Mouse (Mus musculus) erythroid progenitor cell, adult 5-6 weeks (primary cell): Measurements from ENCODE around the gene Slc41a2. TPM values are rescaled to one million over a fixed set of nuclear protein-coding genes. Genes with fewer than 3 reads are reported as not detected.

ENCODE experiments used
- ATAC-seq: replicated peaks from 2 replicates; pipeline ENCODE4 v1.8.0; 2016; ENCODE audit warnings: moderate number of reproducible peaks, mild to moderate bottlenecking, moderate TSS enrichment, inconsistent platforms; ENCODE audit not compliant: poor library complexity, low FRiP score, severe bottlenecking
- total RNA-seq, 2 experiments: library from RNA; stranded (forward) in 1 of 2; stranded (reverse) in 1 of 2; fragments of 150-400 nt in 1 of 2; fragments of 186-747, 209-891 nt in 1 of 2; gene quantifications; 2 replicates each; pipeline versions ENCODE4 v1.2.3 to v1.2.4; 2015 to 2017; ENCODE audit warnings: low replicate concordance in 2 of 2

Gene Slc41a2
- total RNA-seq, 2 experiments from 2014 or later: not detected

GRCm38 (mm10) chr10:83199290-83199689, 138.4 kb downstream of the Slc41a2 start:
- no peak for ATAC-seq

GRCm38 (mm10) chr10:83198692-83199091, 139.0 kb downstream of the Slc41a2 start:
- ATAC-seq: no peak

GRCm38 (mm10) chr10:83197690-83198336, 139.9 kb downstream of the Slc41a2 start:
- ATAC-seq: 0 out of 2 replicates have a peak, but pooled peaks have one; percentile 50

- no peak for ATAC-seq
Measured at GRCm38 (mm10) chr10:83191982-83192381, 145.7 kb downstream of the Slc41a2 start.

- ATAC-seq: no peak
Measured at GRCm38 (mm10) chr10:83191476-83191875, 146.2 kb downstream of the Slc41a2 start.

- no peak for ATAC-seq
Measured at GRCm38 (mm10) chr10:83189071-83189470, 148.6 kb downstream of the Slc41a2 start.

GRCm38 (mm10) chr10:83186984-83187383, 150.7 kb downstream of the Slc41a2 start:
- ATAC-seq: no peak

GRCm38 (mm10) chr10:83186167-83186566, 151.5 kb downstream of the Slc41a2 start:
- ATAC-seq: no peak

GRCm38 (mm10) chr10:83185121-83185520, 152.6 kb downstream of the Slc41a2 start:
- no peak for ATAC-seq

GRCm38 (mm10) chr10:83184480-83185069, 153.1 kb downstream of the Slc41a2 start:
- peak; percentile 25; the same call in 1 of the 2 replicates for ATAC-seq

- ATAC-seq: no peak
Measured at GRCm38 (mm10) chr10:83183634-83184479, 153.8 kb downstream of the Slc41a2 start.

- ATAC-seq: no peak
Measured at GRCm38 (mm10) chr10:83182573-83182960, 155.1 kb downstream of the Slc41a2 start.

- no peak for ATAC-seq
Measured at GRCm38 (mm10) chr10:83181831-83182572, 155.7 kb downstream of the Slc41a2 start.

Other genes with a start within 250 kb of the Slc41a2 start
- gene D10Wsu102e, start 22.3 kb upstream of the Slc41a2 start, total RNA-seq (2015; ENCODE audit: low replicate concordance): under 0.01 TPM in 2 replicates
- 0.13 and 0.15 TPM in 2 replicates for gene D10Wsu102e, start 22.3 kb upstream of the Slc41a2 start, total RNA-seq (2017; ENCODE audit: low replicate concordance)
- not detected in 2 replicates for gene Aldh1l2, start 196.3 kb upstream of the Slc41a2 start, total RNA-seq (2015; ENCODE audit: low replicate concordance)
- not detected in 2 replicates for gene Aldh1l2, start 196.3 kb upstream of the Slc41a2 start, total RNA-seq (2017; ENCODE audit: low replicate concordance)
- gene Washc4, start 205.9 kb upstream of the Slc41a2 start, total RNA-seq (2015; ENCODE audit: low replicate concordance): 4.2 and 9.4 TPM in 2 replicates
- gene Washc4, start 205.9 kb upstream of the Slc41a2 start, total RNA-seq (2017; ENCODE audit: low replicate concordance): 5.4 and 10.3 TPM in 2 replicates